Mouse (Mus musculus): ENCODE measurements at regions not wholly inside any gene's neighbourhood (a gene's known extent, or its start where the extent isn't known, plus 50 kb on each side); places are given as distances from the start of the nearest gene placed in this dataset.

- Histone ChIP-seq H3K4me3 (ENCODE audit: control insufficient read depth in 1 of 2, insufficient read depth in 1 of 2, low read depth in 2 of 2, low read length in 2 of 2) (no peak overlapping the region), H3K9me3 (replicated peaks; ENCODE audit: insufficient read depth, low read length) (no peaks in the 10 kb centered on the region), H3K36me3 (ENCODE audit: control insufficient read depth in 1 of 2, insufficient read depth in 2 of 2, low read length in 2 of 2) (no peaks in the 10 kb centered on the region), H3K9ac (ENCODE audit: control insufficient read depth, low read depth, low read length, poor library complexity, severe bottlenecking) (no peak overlapping the region), H3K27ac (ENCODE audit: control insufficient read depth, low read depth, low read length) (no peak overlapping the region), H3K27me3 (ENCODE audit: control insufficient read depth in 1 of 2, insufficient read depth in 2 of 2, low read length in 2 of 2) (no peaks in the 10 kb centered on the region; a peak in 1 of 4 replicates), H3K79me2 (ENCODE audit: control insufficient read depth, insufficient read depth, low read length, poor library complexity) (no peaks in the 10 kb centered on the region), H3K4me1 (ENCODE audit: control insufficient read depth in 1 of 2, insufficient read depth in 2 of 2, low read length in 2 of 2) (no peaks in the 10 kb centered on the region)
- TF ChIP-seq USF1 (IDR thresholded peaks at IDR 0.05; ENCODE audit: low read depth, low read length) (peak; percentile 67), KAT2A (conservative IDR thresholded peaks at IDR 0.05; ENCODE audit: low read depth, low read length) (no peak), TAL1 (IDR thresholded peaks at IDR 0.05; ENCODE audit: low read length) (no peak), MAX (IDR thresholded peaks at IDR 0.05; ENCODE audit: low read length) (peak; percentile 68; the same call in 1 of the 2 replicates), POLR2AphosphoS5 (IDR thresholded peaks at IDR 0.05; ENCODE audit: borderline replicate concordance, low read depth, low read length) (no peak), POLR2AphosphoS2 (IDR thresholded peaks at IDR 0.05; ENCODE audit: low read length) (no peak), USF2 (IDR thresholded peaks at IDR 0.05; ENCODE audit: borderline replicate concordance in 1 of 2, insufficient read depth in 1 of 2, low read depth in 1 of 2, low read length in 2 of 2) (no peak)
- DNase-seq (ENCODE audit: low read depth, low spot score), result peak; percentile 28
Observed at GRCm38 (mm10) chr15:52928408-52928807, 956.3 kb upstream of the Gm7489 start.

GRCm38 (mm10) chr15:52937138-52937537 lies 947.6 kb upstream of the Gm7489 start:
- no peak for TF ChIP-seq ZMIZ1 (IDR thresholded peaks at IDR 0.05; ENCODE audit: low read depth, low read length)
- no peak for TF ChIP-seq SMC3 (IDR thresholded peaks at IDR 0.05; ENCODE audit: low read depth, low read length)
- no peak for TF ChIP-seq TCF12 (IDR thresholded peaks at IDR 0.05; ENCODE audit: low read depth, low read length)
- TF ChIP-seq ELF1 (IDR thresholded peaks at IDR 0.05; ENCODE audit: low read depth, low read length), result no peak
- no peak for TF ChIP-seq POLR2AphosphoS2 (IDR thresholded peaks at IDR 0.05; ENCODE audit: low read length)
- TF ChIP-seq BHLHE40 (IDR thresholded peaks at IDR 0.05; ENCODE audit: borderline replicate concordance, low read depth, low read length), result no peak
- TF ChIP-seq ETS1 (IDR thresholded peaks at IDR 0.05; ENCODE audit: low read depth, low read length), result no peak
- no peak for TF ChIP-seq E2F4 (IDR thresholded peaks at IDR 0.05; ENCODE audit: borderline replicate concordance, low read depth, low read length)
- TF ChIP-seq GATA1 (IDR thresholded peaks at IDR 0.05; ENCODE audit: low read depth, low read length), result no peak
- no peak for TF ChIP-seq POLR2AphosphoS5 (IDR thresholded peaks at IDR 0.05; ENCODE audit: borderline replicate concordance, low read depth, low read length)
- Histone ChIP-seq H3K4me3 (ENCODE audit: control insufficient read depth in 1 of 2, insufficient read depth in 1 of 2, low read depth in 2 of 2, low read length in 2 of 2) (no peak overlapping the region), H3K9ac (ENCODE audit: control insufficient read depth, low read depth, low read length, poor library complexity, severe bottlenecking) (no peak overlapping the region), H3K27ac (ENCODE audit: control insufficient read depth, low read depth, low read length) (no peak overlapping the region), H3K36me3 (ENCODE audit: control insufficient read depth in 1 of 2, insufficient read depth in 2 of 2, low read length in 2 of 2) (no peaks in the 10 kb centered on the region), H3K9me3 (replicated peaks; ENCODE audit: insufficient read depth, low read length) (no peaks in the 10 kb centered on the region), H3K27me3 (ENCODE audit: control insufficient read depth in 1 of 2, insufficient read depth in 2 of 2, low read length in 2 of 2) (peaks cover 0 to 1% of the 10 kb centered on the region in 2 experiments; a peak in 2 of 4 replicates), H3K79me2 (ENCODE audit: control insufficient read depth, insufficient read depth, low read length, poor library complexity) (no peaks in the 10 kb centered on the region), H3K4me1 (ENCODE audit: control insufficient read depth in 1 of 2, insufficient read depth in 2 of 2, low read length in 2 of 2) (no peaks in the 10 kb centered on the region)
- DNase-seq (ENCODE audit: low read depth, low spot score), result no peak

Data from MEL (cell line).